Mouse (Mus musculus): ENCODE data around the gene Dnajb13.
"Not testable (repeated sequence)": the region's sequence is repeated elsewhere in the genome, so short reads cannot be mapped to it uniquely, and the experiment has no call there.

Gene Dnajb13

DNA sequence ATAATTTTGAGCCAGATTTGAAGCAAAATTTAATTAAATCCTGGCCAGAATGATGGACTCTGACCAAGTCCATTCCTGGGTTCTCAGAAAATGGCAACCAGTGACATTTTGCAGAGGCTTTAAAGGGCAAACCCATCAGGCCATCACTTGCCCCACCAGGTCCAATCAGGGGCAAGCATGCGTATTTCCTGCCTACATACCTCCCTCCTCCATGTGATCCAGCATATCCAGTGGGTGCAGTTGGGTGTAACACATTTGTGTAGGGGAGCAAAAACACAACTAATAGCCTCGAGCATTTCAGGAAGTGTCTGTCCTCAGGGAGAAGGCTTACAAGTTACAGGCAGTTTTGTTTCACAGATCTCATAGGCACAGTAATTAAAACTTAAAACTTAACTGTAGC, 27.5 kb downstream of the Dnajb13 start:
- DNase-seq (ENCODE audit: low spot score) = no peak

DNA sequence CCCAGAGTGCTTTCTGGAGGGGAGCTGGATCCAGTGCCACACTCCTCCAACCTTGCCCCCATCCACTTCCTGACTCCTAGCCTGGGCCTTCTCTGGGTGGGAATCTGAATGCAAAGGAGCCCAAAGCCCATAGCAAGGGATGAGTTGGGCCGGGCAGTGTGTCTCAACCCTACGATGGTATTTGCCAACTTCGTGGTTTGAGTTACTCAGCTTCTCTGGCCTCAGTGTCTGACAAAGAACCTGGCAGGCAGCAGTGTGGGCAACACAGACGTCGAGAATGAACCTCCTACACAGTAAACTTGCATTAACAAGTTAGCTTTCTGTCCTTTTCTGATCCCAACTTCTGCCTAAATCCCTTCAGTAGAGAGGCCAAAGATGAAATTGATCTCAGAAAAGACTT, 30.3 kb downstream of the Dnajb13 start:
- no peak for DNase-seq (ENCODE audit: low spot score)

DNA sequence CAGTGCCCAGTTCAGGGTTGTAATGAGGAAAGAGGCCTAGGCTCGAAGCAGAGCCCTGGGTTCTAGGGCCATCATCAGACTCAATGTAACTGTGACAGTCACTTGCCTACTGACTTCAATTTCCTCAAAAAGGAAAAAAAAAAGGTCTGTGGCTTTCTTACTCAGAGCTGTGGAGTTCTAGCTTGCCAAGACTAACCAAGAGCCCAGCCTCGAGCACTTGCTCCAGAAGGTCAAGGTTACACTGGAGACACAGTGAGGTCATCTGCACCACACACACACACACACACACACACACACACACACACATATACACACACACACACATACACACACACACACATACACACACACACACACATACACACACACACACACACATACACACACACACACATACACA, 32.7 kb downstream of the Dnajb13 start:
- DNase-seq (ENCODE audit: low spot score) = not testable (repeated sequence)

DNA sequence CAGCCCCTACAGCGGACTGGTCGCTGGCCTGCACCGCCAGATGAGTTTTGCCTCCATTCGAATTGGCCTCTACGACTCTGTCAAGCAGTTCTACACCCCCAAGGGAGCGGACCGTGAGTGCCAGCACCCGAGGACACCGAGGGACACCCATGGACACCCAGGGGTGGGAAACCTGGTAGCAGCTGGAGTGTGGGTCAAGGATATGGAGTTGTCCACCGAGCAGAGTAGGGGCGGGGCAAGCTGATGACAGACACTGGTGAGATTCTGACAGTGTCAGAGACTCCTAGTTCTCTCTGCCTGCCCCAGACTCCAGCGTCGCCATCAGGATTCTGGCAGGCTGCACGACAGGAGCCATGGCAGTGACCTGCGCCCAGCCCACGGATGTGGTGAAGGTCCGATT, 34.6 kb downstream of the Dnajb13 start:
- DNase-seq (ENCODE audit: low spot score) = no peak

DNA sequence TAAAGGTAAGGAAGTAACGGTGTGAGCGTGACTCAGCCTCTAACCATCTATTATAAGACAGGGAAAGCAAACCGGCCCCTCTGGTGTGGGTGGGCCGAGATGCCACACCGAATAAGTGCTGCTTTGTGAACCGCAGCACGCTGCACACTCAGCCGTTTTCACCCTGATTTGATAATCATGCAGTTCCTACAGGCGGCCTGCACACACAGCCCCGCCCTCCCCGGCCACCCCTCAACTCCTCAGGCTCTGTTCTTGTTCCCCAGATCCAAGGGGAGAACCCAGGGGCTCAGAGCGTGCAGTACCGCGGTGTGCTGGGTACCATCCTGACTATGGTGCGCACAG, 35.0 kb downstream of the Dnajb13 start:
- DNase-seq (ENCODE audit: low spot score) = no peak

DNA sequence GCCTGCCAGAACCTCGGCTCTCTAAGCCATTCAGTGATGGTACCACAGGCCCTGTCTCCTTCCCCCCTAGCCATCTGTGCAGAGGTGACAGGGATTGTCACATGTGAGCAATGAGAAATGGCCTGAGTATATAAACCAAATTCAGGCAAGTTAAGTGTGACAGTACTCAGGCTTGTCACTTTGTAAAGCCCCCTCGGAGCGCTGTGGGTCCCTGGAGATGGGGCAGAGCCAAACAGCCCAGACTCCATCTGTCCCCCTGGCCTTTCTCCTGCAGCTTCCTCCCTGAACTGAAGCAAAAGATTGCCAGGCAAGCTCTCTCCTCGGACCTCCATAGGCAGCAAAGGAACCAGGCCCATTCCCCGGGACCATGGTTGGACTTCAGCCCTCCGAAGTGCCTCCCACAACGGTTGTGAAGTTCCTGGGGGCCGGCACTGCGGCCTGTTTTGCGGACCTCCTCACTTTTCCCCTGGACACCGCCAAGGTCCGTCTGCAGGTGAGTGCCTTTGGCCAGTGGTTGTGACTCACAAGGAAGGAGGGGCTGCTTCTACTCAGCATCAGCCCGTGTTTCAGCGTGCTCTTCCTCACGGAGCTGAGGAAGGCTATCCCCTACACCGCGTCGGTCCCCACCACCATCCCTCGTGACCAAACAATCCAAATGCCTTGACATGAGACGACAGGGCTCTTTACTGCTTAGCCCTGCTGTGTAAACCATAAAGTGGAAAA, 35.5 kb downstream of the Dnajb13 start:
- no peak for DNase-seq (ENCODE audit: low spot score)

DNA sequence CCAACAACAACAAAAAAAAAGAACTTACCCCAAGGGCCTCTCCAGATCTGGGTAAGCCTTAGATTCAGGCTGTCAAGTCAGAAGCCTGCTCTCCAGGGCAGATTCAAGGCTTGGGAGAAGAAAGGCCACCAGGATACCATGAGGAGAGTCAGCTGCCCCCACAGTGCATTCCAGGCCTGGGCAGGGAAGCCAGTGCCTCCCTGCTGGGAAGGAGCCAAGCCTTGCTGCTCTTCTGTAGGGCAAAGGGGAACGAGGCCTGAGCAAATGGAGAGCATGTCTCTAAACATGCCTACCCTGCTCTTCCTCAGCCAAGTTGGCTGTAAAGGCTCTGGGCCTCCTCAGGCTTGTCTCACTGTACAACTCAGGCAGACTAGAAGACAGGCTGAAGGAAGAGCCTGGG, 40.1 kb downstream of the Dnajb13 start:
- DNase-seq (ENCODE audit: low spot score) = no peak

DNA sequence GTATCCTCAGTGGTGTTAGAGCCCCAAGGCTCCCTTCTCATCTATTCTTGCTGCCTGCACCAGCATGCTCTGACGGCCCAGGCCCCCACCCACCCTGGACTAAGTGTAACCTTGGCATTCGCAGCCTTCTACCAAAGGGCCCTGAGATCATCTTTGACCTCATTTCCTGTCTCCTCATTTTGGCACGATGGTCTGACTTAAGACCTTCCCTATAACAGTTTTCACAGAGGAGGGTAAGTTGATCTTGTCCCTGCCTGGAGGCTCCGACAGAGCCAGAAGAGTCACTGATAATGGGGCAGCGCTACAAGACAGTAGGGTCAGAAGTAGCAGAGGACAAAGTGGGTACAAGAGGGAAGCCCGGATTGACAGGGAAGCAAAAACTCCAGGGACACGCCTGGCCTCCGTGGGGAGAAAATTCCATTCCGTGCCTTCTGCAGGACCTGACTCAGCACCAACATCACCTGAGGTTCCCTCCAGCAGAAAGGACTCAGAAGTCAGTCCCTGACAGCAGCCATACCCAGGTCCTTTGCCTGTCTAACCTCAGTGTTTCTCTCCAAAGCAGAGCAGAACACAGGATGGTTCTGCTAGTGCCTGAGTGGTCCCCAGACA, 40.8 kb downstream of the Dnajb13 start:
- DNase-seq (ENCODE audit: low spot score) = no peak

DNA sequence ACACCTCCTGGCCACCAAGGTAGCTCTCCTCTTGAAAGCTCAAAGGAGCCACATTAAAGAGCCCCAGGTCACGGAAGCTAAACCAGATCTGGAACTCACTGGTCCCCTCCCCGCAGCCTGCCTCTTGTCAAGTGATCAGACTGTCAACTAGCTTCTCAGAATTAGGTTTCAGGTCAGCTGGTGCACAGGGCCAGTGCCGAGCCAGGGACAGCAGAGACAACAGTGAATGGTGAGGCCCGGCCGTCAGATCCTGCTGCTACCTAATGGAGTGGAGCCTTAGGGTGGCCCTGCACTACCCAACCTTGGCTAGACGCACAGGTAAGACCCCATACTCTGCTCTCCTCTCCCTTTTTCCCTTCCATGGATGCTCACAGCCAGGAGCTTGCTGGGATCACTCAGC, 42.0 kb downstream of the Dnajb13 start, which contains the start of gene Ucp3:
TSS of gene Ucp3 (plus strand) at position 214 of the 400 bp plus-strand sequence.
- no peak for DNase-seq (ENCODE audit: low spot score)

DNA sequence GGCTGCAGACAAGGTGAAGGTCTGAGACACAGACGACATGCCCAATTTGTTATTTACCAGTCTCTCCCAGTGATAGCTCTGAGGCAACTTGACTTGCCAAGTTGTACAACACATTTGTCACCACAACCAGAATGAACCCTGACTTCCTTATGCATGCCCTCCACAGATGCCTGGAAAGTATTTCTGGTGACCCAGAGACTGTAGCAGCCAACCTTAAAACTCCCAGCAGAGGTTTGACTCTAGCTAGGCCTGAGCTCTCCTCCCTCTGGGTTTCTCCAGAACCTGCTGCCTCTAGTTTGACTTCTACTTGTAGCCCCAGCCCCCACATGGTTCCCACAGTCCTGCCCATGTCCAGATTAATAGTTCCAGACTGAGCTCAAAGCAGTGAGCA, 43.4 kb downstream of the Dnajb13 start:
- no peak for DNase-seq (ENCODE audit: low spot score)

DNA sequence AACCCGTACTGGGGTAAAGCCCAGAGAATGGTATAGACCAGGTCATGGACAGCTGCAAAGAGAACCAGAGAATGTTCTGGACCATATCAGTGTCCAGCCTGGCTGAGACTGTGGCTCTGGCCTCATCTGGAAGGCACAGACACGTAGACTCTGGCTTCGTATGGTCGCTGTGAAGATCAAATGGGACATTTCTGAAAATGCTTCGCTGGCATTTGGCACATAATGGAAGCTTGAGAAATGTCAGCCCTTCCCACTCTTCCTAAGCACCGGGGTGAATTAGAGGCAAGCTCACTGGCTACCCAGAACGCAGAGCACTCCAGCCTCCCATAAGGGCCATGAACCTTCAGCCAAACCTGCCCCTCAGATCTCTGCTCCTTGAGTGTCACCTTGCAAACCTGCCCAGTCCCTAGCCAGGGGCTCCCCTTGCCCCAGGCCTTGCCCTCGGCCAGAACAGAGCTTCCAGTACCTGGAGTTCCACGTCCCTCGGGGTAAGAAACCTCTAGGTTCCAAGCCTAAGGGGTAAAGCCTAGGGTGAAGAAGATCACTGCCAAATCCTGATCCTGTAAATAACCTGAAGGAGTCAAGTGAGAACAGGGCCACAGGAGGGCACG, 43.9 kb downstream of the Dnajb13 start:
- DNase-seq (ENCODE audit: low spot score) = no peak

DNA sequence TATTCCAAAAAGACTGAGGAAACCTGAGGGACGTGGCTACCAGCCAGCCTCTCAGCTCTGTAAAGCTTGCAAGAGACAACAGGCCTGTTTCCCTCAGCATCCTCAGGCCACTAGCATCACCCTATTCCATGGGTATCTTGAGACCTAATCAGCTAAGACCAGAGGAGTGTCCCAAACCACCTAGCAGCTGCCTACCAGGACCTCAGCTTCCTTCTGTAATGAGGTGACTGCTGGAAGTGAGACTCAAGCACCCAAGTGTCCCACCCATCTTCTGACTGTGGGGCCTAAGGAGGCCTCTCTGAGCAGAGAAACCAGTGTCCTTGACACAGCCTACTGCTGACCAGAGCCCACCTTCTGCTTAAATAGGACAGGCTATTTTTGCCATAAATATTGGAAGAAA, 45.3 kb downstream of the Dnajb13 start:
- DNase-seq (ENCODE audit: low spot score) = no peak

DNA sequence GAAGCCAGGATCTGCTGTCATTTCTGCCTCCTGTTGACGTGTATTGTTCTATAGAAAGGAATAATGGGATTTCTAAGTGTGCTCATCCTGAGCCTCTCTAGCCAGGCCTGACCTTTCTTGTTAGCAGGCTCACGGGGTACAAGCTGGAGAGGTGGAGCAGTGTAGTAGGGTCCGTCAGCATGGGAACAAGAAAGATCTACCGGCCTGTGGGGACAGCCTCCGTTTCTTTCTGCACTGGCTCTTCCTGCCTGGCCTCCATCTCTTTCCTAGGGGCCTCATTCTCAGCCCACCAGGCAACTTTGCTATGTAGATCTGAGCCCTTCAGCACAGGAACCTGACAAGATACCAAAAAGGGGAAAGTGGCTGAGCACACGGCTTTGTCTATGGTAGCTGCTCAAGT, 46.0 kb downstream of the Dnajb13 start:
- no peak for DNase-seq (ENCODE audit: low spot score)

DNA sequence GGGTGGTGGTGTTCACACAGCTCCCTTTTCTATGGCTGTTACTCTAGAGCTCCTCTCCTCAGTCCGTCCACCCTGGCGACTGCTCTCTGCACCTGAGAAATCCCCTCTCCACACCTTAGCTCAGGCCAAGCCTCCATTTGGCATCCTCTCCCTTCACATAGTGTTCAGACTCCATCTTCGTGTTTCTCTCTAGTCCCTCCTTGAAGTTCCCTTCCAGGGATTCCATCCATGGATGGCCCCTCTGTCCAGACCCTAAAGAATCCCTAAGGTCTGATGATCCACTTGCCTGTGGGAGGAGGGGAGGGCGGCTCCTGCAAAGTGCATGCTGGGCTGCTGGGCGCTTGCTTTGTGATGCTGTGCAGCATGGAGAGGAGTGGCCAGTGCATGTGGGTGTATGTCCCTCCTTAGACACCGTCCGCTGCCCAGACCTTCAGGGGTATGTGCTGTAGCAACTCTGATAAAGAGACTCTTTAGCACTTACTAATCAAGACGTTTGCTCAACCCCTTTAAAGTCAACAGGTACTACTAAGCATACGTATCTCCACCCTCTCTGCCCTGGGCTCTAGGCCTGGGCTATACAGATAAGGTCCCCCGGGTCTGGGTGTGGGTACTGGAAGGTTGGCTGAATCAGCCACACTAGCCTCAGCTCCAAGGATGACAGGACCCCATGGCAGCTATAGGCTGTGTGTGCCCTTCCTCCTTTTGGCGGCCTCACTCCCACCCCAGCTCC, 47.8 kb downstream of the Dnajb13 start:
- DNase-seq (ENCODE audit: low spot score) = peak; percentile 16

DNA sequence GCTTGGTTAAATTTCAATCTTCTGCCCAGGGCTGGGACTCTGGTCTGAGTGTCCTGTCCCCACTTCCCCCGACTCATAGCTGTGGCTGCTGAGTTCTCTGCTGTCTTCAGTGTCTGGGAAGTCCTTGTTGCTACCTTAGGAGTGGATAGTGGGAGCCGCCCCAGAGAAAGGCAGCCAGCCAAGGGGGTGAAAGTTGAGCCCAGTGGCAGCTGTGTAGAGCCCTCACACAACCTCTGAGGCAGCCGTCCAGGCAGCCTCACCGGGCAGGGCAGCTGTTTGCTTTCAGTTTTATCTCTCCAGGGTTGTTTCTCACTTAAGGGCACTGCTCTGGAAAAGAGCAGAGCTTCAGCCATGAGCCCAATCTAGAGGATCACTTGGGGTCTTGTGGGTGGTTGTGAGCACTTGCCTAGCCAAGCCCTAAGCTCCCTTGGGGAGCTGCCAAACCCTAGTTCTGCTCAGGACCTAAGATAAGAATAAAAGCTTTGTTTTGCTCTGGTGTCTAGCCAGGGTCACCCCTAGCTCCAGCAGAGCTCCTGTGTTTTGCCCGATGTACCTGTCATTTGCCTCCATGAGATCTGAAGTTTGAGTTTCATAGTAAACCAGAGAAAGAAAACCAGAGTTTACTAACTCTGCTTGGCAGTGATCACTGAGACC, 49.0 kb downstream of the Dnajb13 start:
- no peak for DNase-seq (ENCODE audit: low spot score)

DNA sequence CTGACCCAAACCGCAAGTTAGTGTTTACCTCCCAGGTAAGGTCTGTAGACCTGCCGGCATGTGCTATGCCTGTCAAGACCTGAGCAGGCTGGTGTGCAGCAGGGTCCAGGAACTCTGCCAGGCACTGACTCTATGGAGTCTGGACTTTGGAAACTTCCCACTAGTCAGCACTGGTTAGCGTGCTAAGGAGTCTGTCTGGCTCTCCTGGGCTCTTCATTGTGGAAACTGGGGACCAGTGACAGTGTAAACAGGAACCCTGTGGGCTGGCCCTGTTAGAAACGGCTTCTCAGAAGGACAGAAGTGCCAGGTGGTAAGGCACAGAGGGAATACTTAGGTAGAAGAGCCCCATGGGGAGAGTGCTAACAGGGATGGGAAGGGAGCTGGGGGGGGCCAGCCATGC, 49.5 kb downstream of the Dnajb13 start:
- no peak for DNase-seq (ENCODE audit: low spot score)

DNA sequence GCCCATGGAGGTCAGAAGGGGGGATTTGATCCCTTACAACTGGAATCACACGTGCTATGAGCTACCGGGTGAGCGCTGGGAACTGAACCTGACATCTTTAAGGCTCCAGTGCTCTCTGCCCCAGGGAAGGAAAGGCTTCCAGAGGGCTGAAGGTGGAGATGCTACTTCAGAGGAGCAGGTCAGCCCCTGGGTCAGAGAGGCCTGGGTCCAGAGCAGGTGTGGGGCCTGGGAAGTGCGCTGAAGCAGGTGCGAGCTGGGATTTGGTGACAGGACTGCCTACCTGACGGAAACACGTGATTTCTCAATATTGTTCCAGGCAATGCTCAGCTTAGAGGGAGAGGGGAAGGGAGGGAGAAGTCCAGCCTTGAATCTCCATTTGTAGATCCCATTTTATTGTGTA, 50.5 kb downstream of the Dnajb13 start:
- DNase-seq (ENCODE audit: low spot score) = no peak

DNA sequence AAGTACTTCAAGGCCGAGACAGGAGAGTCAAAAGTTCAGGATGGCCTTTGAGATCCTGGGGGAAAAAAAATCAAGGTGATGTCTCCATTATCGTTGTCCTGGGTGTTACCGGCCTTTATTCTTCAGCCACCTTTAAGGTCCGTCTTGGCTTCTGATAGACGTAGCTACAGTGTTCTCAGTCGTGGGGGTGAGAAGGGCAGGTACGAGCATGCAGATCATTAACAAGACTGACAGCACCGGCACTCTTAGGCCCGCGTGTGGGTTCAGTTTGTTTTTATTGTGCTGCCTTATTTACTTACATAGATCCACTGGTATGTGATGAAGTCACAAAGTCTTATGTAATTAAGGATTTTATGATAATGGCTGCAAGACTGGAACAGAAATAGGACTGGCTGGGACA, 51.0 kb downstream of the Dnajb13 start:
- no peak for DNase-seq (ENCODE audit: low spot score)

DNA sequence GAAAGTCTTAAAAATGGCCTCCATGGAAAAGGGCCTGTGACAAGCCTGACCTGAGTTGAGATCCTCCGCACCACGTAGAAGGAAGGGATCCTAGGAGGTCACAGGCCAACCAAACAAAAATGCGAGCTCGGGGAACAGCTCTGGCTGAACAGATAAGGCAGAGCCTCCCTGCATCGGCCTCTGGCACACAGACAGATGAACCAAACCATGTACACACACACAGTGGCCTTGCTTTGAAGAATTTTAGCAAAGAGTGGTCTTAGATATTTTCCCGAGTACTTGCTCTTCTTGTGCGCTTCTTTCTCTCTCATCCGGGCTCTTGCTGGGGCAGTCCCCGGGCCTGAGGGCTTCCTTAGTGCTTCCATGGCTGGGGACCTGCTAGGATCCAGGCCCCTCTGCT, 51.6 kb downstream of the Dnajb13 start:
- peak; percentile 14 for DNase-seq (ENCODE audit: low spot score)

DNA sequence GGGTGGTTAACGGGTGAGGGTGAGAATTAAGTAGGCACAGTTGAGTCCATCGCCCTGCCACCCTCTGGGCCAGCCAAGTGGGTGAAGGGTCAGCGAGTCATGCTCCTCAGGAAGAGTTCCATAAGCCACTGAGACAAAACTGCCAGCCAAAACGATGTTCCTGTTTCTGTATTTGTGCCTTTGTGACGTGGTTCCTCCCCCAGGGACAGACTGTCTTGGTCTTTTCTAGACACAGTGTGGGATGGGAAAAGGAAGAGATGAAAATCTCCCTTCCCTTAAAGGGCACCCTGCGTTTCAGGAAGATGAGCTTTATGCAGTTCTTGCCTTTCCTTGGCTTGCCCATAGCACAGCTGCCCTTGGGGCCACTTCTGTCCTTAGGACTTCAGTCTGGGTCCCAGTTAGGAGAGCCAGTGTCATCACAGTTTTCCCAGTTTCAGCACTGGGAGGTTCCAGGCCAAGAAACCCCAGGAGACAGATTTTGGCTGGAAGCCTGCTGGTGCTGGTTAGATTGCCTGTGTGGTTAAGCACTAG, 53.1 kb downstream of the Dnajb13 start:
- no peak for DNase-seq (ENCODE audit: low spot score)

DNA sequence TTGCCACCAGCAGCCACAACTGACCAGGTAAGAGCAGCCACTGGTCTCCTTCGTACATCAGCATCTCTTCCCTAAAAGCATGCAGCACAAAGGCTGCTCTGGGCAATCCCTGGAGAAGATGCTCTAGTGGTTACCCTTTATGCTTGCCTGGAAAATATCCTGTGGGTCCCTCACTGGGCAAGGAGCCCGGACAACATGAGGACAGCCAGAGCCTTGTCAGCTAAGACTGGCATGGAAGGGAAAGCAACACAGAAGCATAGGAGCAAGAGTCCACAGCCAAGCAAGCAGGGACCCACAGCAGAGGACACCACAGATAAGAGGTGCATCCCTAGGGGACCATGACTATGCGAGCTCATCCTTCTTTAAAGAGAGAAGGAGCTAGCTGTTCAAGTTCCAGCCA, 54.9 kb downstream of the Dnajb13 start:
- DNase-seq (ENCODE audit: low spot score) = no peak

DNA sequence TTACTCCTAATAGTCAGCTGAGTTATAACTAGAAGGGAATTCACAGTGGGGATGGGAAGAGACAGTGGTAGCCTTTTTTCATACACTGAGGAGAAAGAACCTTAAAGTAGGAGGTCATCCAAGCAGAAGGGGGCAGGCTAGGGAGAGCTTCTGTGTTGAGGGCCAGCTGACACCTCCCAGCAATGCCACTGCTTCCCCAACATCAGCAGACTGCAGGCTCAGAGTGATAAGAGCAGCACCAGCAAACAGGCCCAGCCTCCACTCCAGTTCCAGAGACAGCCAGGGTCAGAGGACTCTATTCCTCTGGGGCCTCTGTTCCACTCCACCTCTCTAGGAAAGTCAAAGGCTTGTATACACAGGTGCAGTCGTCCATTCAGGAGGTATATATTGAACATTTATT, 56.6 kb downstream of the Dnajb13 start:
- no peak for DNase-seq (ENCODE audit: low spot score)

Measured in embryo, embryonic 10 days (tissue).